Mouse (Mus musculus) cerebellum, postnatal 10 days (tissue): ENCODE data around the gene Slc8a1.
A peak's percentile ranks its signal among the peaks of the same experiment; 100 is the strongest.

ENCODE experiments used
- DNase-seq, 2 experiments: peaks; one replicate each; pipeline ENCODE4 v3.0.0; 2021; ENCODE audit warnings: mixed read lengths in 2 of 2

Gene Slc8a1

DNA sequence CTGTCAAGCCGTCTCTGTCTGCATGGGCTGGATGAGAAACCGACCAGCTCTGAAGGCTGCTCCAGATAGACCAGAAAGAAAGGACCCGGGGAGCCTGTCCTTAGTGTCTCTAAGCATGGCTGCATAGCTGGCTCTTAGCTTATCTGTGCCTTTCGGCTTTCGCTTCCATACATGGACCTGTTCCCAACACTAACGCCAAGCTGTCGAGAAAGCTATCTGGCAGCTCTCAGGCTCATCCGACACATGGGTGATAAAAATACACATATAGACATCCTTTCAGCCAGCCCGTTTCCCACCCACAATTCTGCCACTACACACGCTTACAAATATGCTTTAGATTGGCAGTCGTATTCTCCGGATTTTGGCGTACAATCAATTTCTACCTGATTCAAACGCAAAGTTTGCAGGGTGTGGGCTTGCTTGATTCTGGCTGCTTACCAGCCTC is at the start of gene Slc8a1:
Slc8a1 (minus strand) TSS at position 67 of the 445 bp plus-strand sequence.
- DNase-seq: peak; percentile 56 to 57

GRCm38 (mm10) chr17:81787350-81787749 is 49.2 kb upstream of the Slc8a1 start:
- peak; percentile 82 to 87 for DNase-seq

GRCm38 (mm10) chr17:81782326-81782725 is 44.1 kb upstream of the Slc8a1 start:
- no peak for DNase-seq

GRCm38 (mm10) chr17:81781491-81781890 is 43.3 kb upstream of the Slc8a1 start:
- no peak for DNase-seq

GRCm38 (mm10) chr17:81779883-81780282 is 41.7 kb upstream of the Slc8a1 start:
- no peak for DNase-seq

GRCm38 (mm10) chr17:81750664-81751063 is 12.5 kb upstream of the Slc8a1 start:
- no peak for DNase-seq

- DNase-seq: no peak
These were observed 4.9 kb upstream of the Slc8a1 start for GRCm38 (mm10) chr17:81743034-81743433.

DNA sequence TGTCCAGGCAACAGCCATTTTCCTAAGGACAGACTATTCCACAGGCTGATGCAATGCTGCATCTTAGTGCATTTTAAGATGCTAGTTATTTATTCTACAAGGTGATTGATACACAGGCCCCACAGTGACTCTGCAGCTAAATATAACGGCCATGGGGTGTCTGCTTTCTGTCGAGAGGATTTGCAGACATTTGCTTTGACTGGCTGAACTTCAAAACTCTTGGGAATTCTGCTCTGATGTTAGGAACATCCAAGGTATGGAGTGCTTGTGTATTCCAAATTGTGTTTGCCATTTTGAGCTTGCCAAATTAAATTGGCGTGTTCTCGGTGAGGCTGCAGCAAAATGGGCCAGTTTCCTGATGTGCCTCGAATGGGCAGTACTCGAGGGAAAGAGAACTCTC is 2.4 kb upstream of the Slc8a1 start:
- no peak for DNase-seq

DNA sequence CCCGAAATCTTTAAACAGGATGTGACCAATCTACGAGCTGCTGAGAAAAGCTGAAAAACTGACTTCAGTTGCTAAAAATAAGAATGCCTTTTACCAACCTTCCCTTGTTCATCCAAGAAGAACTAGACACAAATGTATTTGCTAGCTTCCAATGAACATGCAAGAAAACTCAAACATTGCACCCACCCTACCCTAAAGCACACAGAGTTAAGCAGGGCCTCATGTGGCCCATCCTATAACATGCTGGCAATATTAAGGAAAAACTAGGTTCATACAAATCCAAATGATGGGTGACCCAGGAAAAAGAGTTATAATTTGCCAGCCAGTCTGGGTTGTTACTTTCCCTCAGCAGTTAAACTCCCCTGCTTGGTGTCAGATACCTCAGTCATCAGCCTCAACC is 398 bp downstream of the Slc8a1 start:
- DNase-seq: no peak

DNA sequence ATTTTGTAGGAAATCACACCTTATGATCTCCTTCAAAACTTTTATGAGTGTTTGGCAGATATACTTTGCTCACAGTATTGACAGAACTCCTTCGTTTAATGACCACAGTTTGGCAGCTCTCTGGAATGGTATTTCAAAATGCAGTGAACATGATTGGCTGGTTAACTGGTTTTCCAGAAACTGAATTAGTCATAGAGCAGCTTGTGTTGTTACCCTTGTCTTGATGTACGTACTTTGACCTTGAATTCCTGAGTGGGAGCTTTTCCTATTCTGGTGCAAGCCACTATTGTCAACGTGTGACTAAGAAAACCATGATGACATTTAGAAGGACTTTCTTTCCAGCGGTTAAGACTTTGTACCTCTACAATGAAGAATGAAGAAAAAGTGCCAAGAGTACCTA is 868 bp downstream of the Slc8a1 start:
- no peak for DNase-seq

DNA sequence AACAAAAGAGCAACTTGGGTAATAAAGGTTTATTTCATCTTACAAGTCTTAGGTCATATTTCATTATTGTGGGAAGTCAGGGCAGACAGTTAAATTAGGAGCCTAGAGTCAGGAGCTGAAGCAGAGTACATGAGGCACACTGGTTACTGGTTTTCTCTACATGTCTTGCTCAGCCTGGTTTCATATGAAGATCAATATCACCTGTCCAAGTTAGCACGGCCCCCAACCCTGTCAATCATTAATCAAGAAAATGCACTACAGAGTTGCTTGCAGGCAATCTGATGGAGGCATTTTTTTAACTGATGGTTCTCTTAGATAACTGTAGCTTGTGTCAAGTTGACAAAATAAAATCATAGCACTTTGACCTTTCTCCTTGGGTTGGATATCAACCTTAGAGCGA is 2.6 kb downstream of the Slc8a1 start:
- no peak for DNase-seq

- DNase-seq: no peak
These were observed 8.3 kb downstream of the Slc8a1 start for GRCm38 (mm10) chr17:81729891-81730290.

DNA sequence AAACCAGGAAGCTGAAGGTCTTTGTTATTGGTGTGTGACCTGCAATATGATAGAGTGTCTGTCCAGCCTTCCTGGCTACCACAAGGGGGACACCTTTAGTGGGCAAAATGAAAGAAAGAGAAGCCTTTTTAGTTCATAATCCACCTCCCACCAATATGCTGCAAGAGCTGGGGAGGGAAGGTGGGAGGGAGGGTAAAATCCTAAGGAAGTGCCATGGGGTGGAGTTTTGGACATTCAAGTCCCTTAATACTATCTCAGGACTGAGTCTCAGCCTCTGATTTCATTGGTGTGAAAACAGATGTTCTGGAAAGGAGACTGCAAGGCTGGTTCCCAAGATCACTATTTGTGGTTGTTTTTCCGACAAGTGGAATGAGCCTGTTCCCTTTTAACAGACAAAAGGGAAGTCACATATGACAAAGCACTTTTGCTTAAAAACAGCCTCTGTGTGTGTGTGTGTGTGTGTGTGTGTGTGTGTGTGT is 25.9 kb downstream of the Slc8a1 start:
- DNase-seq: peak in 1 of 2 experiments; percentile 3

DNA sequence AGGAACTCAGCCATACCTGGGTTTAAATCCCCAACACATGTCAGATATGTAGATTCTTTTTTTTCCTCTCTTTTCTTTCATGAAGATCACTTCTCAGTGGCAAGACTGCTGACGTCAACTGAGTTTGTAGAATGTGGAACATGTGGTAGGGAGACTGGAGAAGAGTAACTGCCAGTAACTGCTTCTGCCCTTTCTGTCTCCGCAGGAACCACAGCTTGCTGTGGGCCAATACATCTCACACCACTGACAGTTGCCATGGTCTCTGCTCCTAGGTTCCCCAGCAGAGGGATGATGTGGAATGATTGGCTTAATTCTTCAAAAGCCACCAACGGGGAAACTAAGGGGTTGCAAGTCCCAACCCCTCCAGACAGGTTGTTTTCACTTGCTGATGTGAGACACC is 33.4 kb downstream of the Slc8a1 start:
- DNase-seq: no peak

DNA sequence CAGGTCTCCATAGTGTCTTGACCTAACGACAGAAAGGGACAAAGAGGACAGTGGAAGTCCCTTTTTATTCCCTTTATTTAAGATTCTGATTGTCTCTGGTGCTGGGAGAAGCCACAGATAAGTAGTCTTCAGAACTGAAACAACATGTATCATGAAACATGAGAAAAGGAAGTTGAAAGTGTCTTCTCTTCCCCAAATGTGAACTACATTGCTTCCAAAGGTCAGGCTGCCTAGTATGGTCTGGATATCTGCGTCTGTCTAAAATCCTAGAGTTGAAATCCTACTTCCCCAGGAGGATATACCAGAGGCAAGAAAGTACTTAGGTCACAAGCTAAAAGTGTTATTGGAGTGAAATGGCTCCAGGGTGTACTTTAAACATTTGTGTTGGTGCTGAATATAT is 34.9 kb downstream of the Slc8a1 start:
- no peak for DNase-seq

DNA sequence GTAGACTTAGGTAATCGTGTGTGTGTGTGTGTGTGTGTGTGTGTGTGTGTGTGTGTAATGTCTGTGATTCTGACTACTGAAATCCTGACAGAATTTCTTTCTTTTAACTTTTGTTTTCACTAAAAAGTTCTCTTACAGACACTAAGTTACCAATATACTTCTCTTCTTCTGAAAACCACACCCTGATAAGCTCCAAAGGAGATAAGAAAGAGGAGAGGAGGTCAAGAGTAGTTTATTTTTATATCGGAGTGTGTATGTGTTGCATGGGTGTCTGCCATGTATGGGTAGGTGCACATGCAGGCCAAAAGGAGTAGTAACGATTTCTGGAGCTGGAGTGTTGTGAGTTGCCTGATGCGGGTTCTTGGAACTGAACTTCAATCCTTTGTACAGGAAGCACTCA is 36.5 kb downstream of the Slc8a1 start:
- DNase-seq: no peak

- no peak for DNase-seq
These were observed 39.4 kb downstream of the Slc8a1 start for GRCm38 (mm10) chr17:81698789-81699188.

DNA sequence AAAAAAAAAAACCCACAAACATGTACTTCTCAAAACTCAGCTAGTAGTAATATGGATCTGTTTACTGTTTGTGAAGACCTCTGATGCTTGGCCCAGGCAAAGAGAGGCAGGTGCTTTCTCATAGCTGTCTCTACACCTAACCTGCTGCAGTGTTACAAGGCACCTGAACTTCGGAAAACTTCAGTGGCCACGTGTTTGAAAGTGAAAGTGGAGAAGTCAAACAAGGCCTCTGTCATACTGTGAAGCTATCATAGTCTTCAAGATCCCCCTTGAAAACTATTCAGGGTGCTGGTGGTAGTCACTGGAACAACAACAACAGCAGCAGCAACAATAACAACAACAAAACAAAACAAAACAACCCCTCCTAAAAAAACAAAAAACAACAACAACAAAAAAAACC is 40.5 kb downstream of the Slc8a1 start:
- DNase-seq: no peak

DNA sequence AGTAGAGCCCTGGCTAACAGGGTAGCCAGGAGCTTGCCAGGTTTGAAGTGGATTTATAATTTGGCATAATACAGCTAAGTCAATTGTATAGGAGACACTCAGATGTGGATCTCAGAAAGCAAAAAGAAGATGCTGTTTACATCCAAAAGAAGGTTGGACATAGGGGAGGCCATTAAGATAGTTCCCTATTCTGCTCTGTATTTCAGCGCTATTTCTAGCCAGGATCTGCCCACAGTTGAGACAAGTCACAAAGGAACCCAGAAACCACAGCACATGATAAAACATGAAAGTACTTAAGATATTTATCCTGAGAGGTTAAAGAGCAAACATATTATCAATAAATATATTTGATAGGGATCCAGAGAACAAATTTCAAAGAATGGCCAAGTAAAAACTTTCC is 43.2 kb downstream of the Slc8a1 start:
- no peak for DNase-seq

GRCm38 (mm10) chr17:81679616-81680015 is 58.6 kb downstream of the Slc8a1 start:
- DNase-seq: no peak

GRCm38 (mm10) chr17:81677450-81677849 is 60.7 kb downstream of the Slc8a1 start:
- DNase-seq: peak; percentile 30

DNA sequence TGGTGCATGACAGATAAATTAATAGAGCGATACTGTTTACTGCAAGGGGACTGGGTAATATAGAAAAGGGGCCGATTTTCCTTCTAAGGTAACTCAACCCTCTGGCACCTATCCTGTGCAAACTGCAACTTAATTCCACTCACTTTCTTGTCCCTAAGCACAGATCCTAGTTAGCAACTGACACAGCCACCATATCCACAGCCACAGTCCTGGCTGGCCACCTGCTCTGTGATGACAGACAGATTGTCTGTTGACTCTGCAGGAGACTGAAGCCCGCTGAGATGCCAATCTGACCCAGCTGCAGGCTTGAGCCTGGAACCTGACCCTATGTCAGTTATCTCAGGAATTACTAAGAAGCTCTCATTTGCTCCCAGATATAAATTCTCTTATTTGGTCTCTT is 62.0 kb downstream of the Slc8a1 start:
- DNase-seq: peak; percentile 59 to 81

DNA sequence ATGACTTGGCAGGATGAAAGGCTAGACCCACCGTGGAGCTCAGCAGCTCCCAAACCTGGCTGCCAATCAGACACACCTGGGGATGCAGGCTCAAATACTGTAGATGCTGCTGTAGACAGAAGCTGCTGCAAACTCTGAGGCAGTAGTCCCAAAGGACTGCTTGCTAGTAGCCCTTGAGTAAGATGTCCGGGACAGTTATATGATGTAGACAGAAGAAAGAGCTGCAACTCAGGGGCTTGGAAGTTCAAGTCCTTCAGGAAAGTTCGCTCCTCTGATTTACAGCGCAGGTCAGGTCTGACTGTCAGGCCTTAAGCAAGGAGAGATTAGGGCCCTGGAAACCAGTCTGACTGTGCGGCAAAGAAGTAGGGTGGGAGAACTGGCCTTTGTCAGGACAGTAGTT is 66.9 kb downstream of the Slc8a1 start:
- DNase-seq: peak; percentile 38 to 45

DNA sequence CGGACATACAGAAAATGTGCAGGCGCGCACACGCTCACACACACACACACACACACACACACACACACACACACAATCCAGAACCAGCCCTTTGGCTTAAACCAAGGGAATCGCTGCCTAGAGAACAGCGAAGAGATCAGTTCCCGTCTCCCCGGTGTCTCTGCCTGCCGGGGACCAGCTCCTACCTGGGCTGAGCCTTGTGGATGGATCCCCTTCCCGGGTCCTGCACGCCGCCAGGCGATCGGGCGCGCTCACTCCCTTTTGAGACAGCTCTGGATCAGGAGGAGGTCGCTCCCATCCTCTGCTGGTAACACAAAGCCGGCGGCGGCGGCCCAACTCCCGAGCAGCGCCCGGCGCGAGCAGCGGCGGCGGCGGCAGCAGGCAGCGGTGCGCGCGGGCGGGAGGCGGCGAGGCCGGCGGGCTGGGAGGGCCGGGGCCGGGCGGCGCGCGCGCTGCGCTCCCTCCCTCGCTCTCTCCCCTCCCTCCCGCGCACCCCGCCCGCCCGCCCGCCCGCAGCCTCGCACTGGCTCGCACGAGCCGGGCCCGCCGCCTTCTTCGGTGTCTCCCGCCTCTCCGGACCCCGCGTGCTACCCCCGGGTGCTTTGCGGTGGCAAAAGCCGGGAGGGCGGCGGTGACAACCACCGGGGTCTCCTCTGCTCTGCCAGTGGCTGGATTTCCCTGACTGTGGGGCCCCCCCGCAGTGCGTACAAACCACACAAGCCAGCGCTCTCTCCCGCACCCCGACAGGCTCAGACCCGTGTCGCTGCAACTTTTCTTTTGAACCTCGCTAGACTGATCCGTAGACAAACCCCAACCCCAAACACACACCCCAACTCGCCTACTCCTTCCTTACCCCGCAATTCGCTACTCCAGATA is 68.1 kb downstream of the Slc8a1 start:
- peak; percentile 81 to 84 for DNase-seq
